Mouse (Mus musculus): Measurements from ENCODE around the gene Sema6b.
"Not testable (repeated sequence)": the region's sequence is repeated elsewhere in the genome, so short reads cannot be mapped to it uniquely, and the experiment has no call there.

- not testable (repeated sequence) for TF ChIP-seq POLR2A (IDR thresholded peaks at IDR 0.05; ENCODE audit: low read depth, low read length); CTCF (conservative IDR thresholded peaks at IDR 0.05 in 1 of 2, IDR thresholded peaks at IDR 0.05 in 1 of 2; ENCODE audit: low read depth in 2 of 2, low read length in 2 of 2); NRF1 (IDR thresholded peaks at IDR 0.05; ENCODE audit: low read depth, low read length); EP300 (IDR thresholded peaks at IDR 0.05; ENCODE audit: low read length); MAFK (IDR thresholded peaks at IDR 0.05; ENCODE audit: insufficient replicate concordance, low read length); JUN (IDR thresholded peaks at IDR 0.05; ENCODE audit: insufficient read depth, low read depth, low read length); E2F4 (IDR thresholded peaks at IDR 0.05; ENCODE audit: insufficient replicate concordance, low read depth, low read length); NELFE (IDR thresholded peaks at IDR 0.05; ENCODE audit: low read depth, low read length); CHD2 (IDR thresholded peaks at IDR 0.05; ENCODE audit: low read length)
These were observed 35.3 kb downstream of the Sema6b start for GRCm38 (mm10) chr17:56104821-56105220.
